Mouse (Mus musculus) bone marrow, adult 2 months (tissue): ENCODE measurements at regions not wholly inside any gene's neighbourhood (a gene's known extent, or its start where the extent isn't known, plus 50 kb on each side); places are given as distances from the start of the nearest gene placed in this dataset.

Experiments
- CTCF ChIP-seq: fragments of 200-500 bp; IDR thresholded peaks from 2 replicates; pipeline ENCODE4 v1.5.1; 2011; ENCODE audit warnings: low read length, control low read depth; ENCODE audit not compliant: control insufficient read depth, insufficient read depth
- POLR2A ChIP-seq: fragments of 200-500 bp; IDR thresholded peaks from 2 replicates; pipeline ENCODE4 v1.6.1; 2011; ENCODE audit warnings: low read depth, mild to moderate bottlenecking, control low read depth, low read length, borderline replicate concordance; ENCODE audit not compliant: control insufficient read depth

DNA sequence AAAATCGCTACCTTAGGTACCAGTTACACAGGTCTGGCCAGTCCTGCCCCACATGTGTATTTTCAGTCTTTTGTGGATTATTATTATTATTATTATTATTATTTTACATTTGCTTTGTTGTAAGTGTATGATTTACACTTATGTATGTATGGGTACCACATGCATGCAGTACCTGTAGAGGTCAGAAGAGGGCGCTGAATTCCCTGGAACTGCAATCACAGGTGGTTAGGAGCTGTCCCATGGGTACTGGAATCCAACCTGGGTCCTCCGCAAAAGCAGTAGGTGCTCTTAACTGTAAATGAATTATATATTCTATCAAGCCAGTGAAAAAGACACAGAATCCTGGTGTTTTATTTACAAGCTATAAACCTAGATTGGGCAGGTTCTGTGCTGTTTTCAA is 131.4 kb upstream of the Psmd7 start:
- TF ChIP-seq POLR2A (no peak), CTCF (no peak)
